Mouse (Mus musculus): ENCODE measurements around the gene Kcnd1.

GRCm38 (mm10) chrX:7821865-7822779 lies at the start of gene Kcnd1:
- no peak for TF ChIP-seq FLI1 (IDR thresholded peaks at IDR 0.05; ENCODE audit: low read length)
- no peak for TF ChIP-seq GATA1 (IDR thresholded peaks at IDR 0.05; ENCODE audit: borderline replicate concordance, low read length)

Data from megakaryocyte, embryonic 14.5 days (primary cell).